Mouse (Mus musculus) cortical plate, adult 2 months (tissue): Measurements from ENCODE around the gene Zfp248. TPM values are rescaled to one million over a fixed set of nuclear protein-coding genes. Genes with fewer than 3 reads are reported as not detected.
A peak's percentile ranks its signal among the peaks of the same experiment; 100 is the strongest.

Experiments
- H3K27ac ChIP-seq: fragments of 200-500 bp; 2 replicates; pipeline ENCODE4 v1.5.1; 2012; ENCODE audit warnings: low read length, control low read depth, inconsistent platforms; ENCODE audit not compliant: insufficient read depth
- H3K4me1 ChIP-seq: fragments of 200-500 bp; 2 replicates; pipeline ENCODE4 v1.6.1; 2011; ENCODE audit warnings: low read length; ENCODE audit not compliant: control insufficient read depth, insufficient read depth
- H3K4me3 ChIP-seq: fragments of 200-500 bp; 2 replicates; pipeline ENCODE4 v1.5.1; 2011; ENCODE audit warnings: mild to moderate bottlenecking, low read length, control low read depth; ENCODE audit not compliant: insufficient read depth
- CTCF ChIP-seq: fragments of 200-500 bp; IDR thresholded peaks from 2 replicates; pipeline ENCODE4 v1.5.1; 2011; ENCODE audit warnings: mild to moderate bottlenecking, control low read depth, low read length; ENCODE audit not compliant: insufficient read depth; ENCODE audit errors: extremely low read depth
- POLR2A ChIP-seq: fragments of 200-500 bp; IDR thresholded peaks from 2 replicates; pipeline ENCODE4 v1.6.1; 2011; ENCODE audit warnings: mild to moderate bottlenecking, low read length, control low read depth; ENCODE audit not compliant: insufficient read depth; ENCODE audit errors: extremely low read depth
- polyA plus RNA-seq: library from polyadenylated mRNA; depleted of rRNA; stranded (reverse); fragments of >200 nt; gene quantifications from 2 replicates; pipeline ENCODE4 v1.2.3, GENCODE M21; 2012

Zfp248 gene
- polyA plus RNA-seq, 1 experiment, result 7.7 TPM

- no peak overlapping the region for H3K27ac ChIP-seq
- TF ChIP-seq POLR2A (no peak), CTCF (no peak)
- H3K4me3 ChIP-seq, result no peak overlapping the region
- H3K4me1 ChIP-seq, result no peaks in the 10 kb centered on the region
These were observed 28.7 kb downstream of the Zfp248 start for GRCm38 (mm10) chr6:118426666-118427065.

- TF ChIP-seq POLR2A, result peak; percentile 85
- peak; percentile 70 for TF ChIP-seq CTCF
- Histone ChIP-seq H3K4me1 (no peaks in the 10 kb centered on the region), H3K27ac (peak within 1 kb of the TSS; percentile 90), H3K4me3 (peak within 1 kb of the TSS; percentile 74)
These were observed 36.0 kb downstream of the Zfp248 start, which contains the start of gene Bms1 for GRCm38 (mm10) chr6:118419050-118419920. Gene Bms1, minus strand, starts transcription at chr6:118419474.

- no peaks in the 10 kb centered on the region for H3K4me1 ChIP-seq
- no peak overlapping the region for H3K27ac ChIP-seq
- no peak for TF ChIP-seq POLR2A
- no peak for TF ChIP-seq CTCF
These were observed 44.9 kb downstream of the Zfp248 start for GRCm38 (mm10) chr6:118410428-118410827.

GRCm38 (mm10) chr6:118408510-118408909 is 46.8 kb downstream of the Zfp248 start:
- Histone ChIP-seq H3K4me1 (no peaks in the 10 kb centered on the region), H3K27ac (no peak overlapping the region), H3K4me3 (no peak overlapping the region)
- no peak for TF ChIP-seq CTCF
- TF ChIP-seq POLR2A, result no peak

More at GRCm38 (mm10) chr6:118410428-118410827, 44.9 kb downstream of the Zfp248 start:
- H3K4me3 ChIP-seq, result no peak overlapping the region

DNA sequence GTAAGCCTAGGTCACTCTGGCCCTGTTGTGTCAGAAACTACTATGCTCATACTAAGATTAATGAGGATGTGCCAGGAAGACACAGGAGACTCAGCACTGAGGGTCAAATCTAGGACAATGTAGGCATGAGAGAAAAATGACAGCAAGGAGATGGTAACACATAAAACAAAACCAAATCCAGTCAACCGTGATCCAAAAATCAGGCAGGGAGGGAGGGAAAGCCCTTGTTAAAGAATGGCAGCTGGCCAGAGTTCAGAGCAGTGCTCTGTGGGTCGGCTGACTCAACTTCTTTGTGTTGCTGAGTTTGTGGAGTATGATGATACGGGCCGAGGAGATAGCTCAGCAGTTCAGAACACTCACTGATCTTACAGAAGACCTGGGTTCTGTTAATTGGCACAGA is 48.9 kb downstream of the Zfp248 start:
- Histone ChIP-seq H3K4me1 (no peaks in the 10 kb centered on the region), H3K4me3 (no peak overlapping the region), H3K27ac (no peak overlapping the region)
- TF ChIP-seq CTCF (no peak), POLR2A (no peak)

- TF ChIP-seq POLR2A (no peak), CTCF (no peak)
These were observed 64.6 kb downstream of the Zfp248 start for GRCm38 (mm10) chr6:118390746-118391145.

DNA sequence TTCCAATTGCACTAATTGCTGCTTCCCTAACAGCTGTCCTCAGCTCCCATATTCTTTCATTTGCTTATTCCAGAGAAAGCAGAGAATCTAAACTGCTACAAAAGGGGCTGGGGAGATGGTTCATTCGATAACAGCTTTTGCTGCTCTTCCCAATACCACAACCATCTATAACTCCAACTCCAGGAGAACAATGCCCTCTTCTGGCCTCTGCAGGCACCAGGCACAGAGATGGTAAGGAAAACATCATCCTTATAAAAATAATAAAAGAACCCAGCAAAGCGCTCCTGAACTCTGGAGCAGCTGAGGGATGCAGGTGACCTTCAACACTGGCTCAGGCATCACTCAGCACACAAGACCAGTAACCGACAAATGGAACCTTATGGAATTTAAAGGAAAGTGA is 69.4 kb downstream of the Zfp248 start:
- Histone ChIP-seq H3K27ac (no peak overlapping the region), H3K4me1 (no peaks in the 10 kb centered on the region), H3K4me3 (no peak overlapping the region)
- TF ChIP-seq CTCF, result 0 out of 2 replicates have a peak, but pooled peaks have one; percentile 12
- TF ChIP-seq POLR2A, result no peak

More at GRCm38 (mm10) chr6:118390746-118391145, 64.6 kb downstream of the Zfp248 start:
- H3K4me1 ChIP-seq, result no peaks in the 10 kb centered on the region
- no peak overlapping the region for H3K27ac ChIP-seq
- H3K4me3 ChIP-seq, result no peak overlapping the region

GRCm38 (mm10) chr6:118381234-118381633 is 74.1 kb downstream of the Zfp248 start:
- Histone ChIP-seq H3K4me1 (no peaks in the 10 kb centered on the region), H3K4me3 (no peak overlapping the region), H3K27ac (no peak overlapping the region)
- TF ChIP-seq CTCF, result no peak
- TF ChIP-seq POLR2A, result no peak

DNA sequence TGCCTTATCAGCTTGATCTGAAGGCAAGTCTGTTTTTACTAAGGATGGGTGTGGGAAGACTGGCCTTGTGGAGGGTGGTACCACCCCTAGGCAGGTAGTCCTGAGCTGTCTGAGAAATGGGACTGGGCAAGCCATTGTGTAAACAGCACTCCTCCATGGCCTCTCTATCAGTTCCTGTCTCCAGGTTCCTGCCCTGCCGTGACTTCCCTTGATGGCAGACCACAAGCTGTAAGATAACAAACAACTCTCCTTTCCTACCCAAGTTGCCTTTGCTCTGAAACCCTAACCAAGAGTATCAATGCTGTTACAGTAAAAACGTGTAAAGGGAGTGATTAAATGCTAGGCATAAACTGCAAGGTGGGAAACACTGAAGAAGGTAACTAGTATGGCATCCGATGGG is 74.7 kb downstream of the Zfp248 start:
- no peak overlapping the region for H3K4me3 ChIP-seq
- H3K27ac ChIP-seq, result no peak overlapping the region
- TF ChIP-seq CTCF (no peak), POLR2A (no peak)
- H3K4me1 ChIP-seq, result no peaks in the 10 kb centered on the region
